Mouse (Mus musculus) liver, embryonic 14.5 days (tissue): ENCODE results near the gene Bag3. TPM values are rescaled to one million over a fixed set of nuclear protein-coding genes. Genes with fewer than 3 reads are reported as not detected.

ENCODE experiments used
- ATAC-seq: fragments of 200-750 bp; cut with Nextera tagmentation; 2 replicates; pipeline ENCODE4 v1.8.0; 2017; ENCODE audit warnings: moderate number of reproducible peaks, mild to moderate bottlenecking, moderate library complexity; ENCODE audit not compliant: insufficient read depth
- DNase-seq, 3 experiments: peaks; one replicate each; pipeline ENCODE4 v3.0.0-alpha.2; 2012 to 2013; ENCODE audit warnings: low read depth in 3 of 3, low spot score in 3 of 3
- H3K27ac ChIP-seq: fragments of 300-500 bp; sonication (generic); 2 replicates; pipeline ENCODE4 v1.5.1; 2014; ENCODE audit warnings: moderate library complexity, mild to moderate bottlenecking, control low read depth, inconsistent platforms
- H3K27me3 ChIP-seq: fragments of 300-500 bp; sonication (generic); 2 replicates; pipeline ENCODE4 v1.6.1; 2014; ENCODE audit warnings: mild to moderate bottlenecking, low read length, moderate library complexity; ENCODE audit not compliant: control insufficient read depth, insufficient read depth
- H3K36me3 ChIP-seq: fragments of 300-500 bp; sonication (generic); replicated peaks from 2 replicates; pipeline ENCODE4 v1.6.1; 2014; ENCODE audit warnings: low read depth; ENCODE audit not compliant: control insufficient read depth, insufficient read depth
- H3K4me1 ChIP-seq, 2 experiments: fragments of 200-500 bp in 1 of 2; fragments of 300-500 bp in 1 of 2; sonication (generic) in 1 of 2; replicated peaks; 2 replicates each; pipeline ENCODE4 v1.6.1; 2012 to 2014; ENCODE audit warnings: antibody characterized with exemption in 1 of 2, inconsistent platforms in 1 of 2, low read length in 1 of 2; ENCODE audit not compliant: control insufficient read depth in 2 of 2, insufficient read depth in 2 of 2
- H3K4me2 ChIP-seq: fragments of 300-500 bp; sonication (generic); 2 replicates; pipeline ENCODE4 v1.6.1; 2014; ENCODE audit warnings: low read depth, mild to moderate bottlenecking, control low read depth, moderate library complexity
- H3K4me3 ChIP-seq, 2 experiments: fragments of 200-500 bp in 1 of 2; fragments of 300-500 bp in 1 of 2; sonication (generic) in 1 of 2; 2 replicates each; pipeline ENCODE4 v1.5.1; 2012 to 2014; ENCODE audit warnings: low read depth in 2 of 2, low read length in 2 of 2, mild to moderate bottlenecking in 2 of 2, control low read depth in 1 of 2, inconsistent platforms in 1 of 2, moderate library complexity in 1 of 2; ENCODE audit not compliant: insufficient read depth in 1 of 2
- H3K9ac ChIP-seq: fragments of 300-500 bp; sonication (generic); replicated peaks from 2 replicates; pipeline ENCODE4 v1.6.1; 2014; ENCODE audit warnings: mild to moderate bottlenecking, control low read depth, moderate library complexity
- H3K9me3 ChIP-seq: fragments of 300-500 bp; sonication (generic); 2 replicates; pipeline ENCODE4 v1.6.1; 2016; ENCODE audit warnings: low read length, mixed read lengths; ENCODE audit not compliant: control insufficient read depth
- CTCF ChIP-seq: IDR thresholded peaks from 2 replicates; pipeline ENCODE4 v1.5.1; 2016; ENCODE audit warnings: antibody characterized with exemption, low read depth, control low read depth
- EP300 ChIP-seq: IDR thresholded peaks from 2 replicates; pipeline ENCODE4 v1.6.1; 2016; ENCODE audit warnings: antibody characterized with exemption, low read depth
- WGBS: fragments of 180-500 bp; shearing (Covaris S2); extraction: QIAGEN DNeasy Blood & Tissue Kit; methylation state at CpG from one replicate; pipeline ENCODE4 v1.1.7; 2014; ENCODE audit not compliant: insufficient replicate concordance; 5-methylcytosine and 5-hydroxymethylcytosine counted together
- microRNA-seq: library from miRNA; unstranded; fragments of <30 nt; microRNA quantifications from one replicate; pipeline ENCODE4, GENCODE M21; 2016
- polyA plus RNA-seq, 2 experiments: library from polyadenylated mRNA; depleted of rRNA in 1 of 2; stranded (reverse) in 1 of 2; unstranded in 1 of 2; fragments of >200 nt; fragmentation: Nextera tagmentation in 1 of 2; extraction: Ambion mirVana in 1 of 2; gene quantifications; 2 replicates each; pipeline versions ENCODE4 v1.2.1 to v1.2.3; 2012 to 2014

The Bag3 gene
- polyA plus RNA-seq, 2 experiments = 2.7 to 3.0 TPM

GRCm38 (mm10) chr7:128592936-128593241, 69.5 kb downstream of the Bag3 start:
- H3K9ac ChIP-seq = no peak overlapping the region
- no peaks in the 10 kb centered on the region for H3K9me3 ChIP-seq
- peaks cover under 1 to 7% of the 10 kb centered on the region in 2 experiments; a peak in 3 of 4 replicates for H3K4me1 ChIP-seq
- H3K27ac ChIP-seq = no peak overlapping the region
- ATAC-seq (no peak), DNase-seq (no peak)
- no peak overlapping the region; the same call in 1 of the 2 replicates for H3K4me2 ChIP-seq
- 37% methylated on average over 6 of the region's 6 CpGs for WGBS
- TF ChIP-seq EP300 (no peak), CTCF (no peak)
- no peaks in the 10 kb centered on the region for H3K36me3 ChIP-seq
- H3K4me3 ChIP-seq = no peak overlapping the region
- H3K27me3 ChIP-seq = no peaks in the 10 kb centered on the region

DNA sequence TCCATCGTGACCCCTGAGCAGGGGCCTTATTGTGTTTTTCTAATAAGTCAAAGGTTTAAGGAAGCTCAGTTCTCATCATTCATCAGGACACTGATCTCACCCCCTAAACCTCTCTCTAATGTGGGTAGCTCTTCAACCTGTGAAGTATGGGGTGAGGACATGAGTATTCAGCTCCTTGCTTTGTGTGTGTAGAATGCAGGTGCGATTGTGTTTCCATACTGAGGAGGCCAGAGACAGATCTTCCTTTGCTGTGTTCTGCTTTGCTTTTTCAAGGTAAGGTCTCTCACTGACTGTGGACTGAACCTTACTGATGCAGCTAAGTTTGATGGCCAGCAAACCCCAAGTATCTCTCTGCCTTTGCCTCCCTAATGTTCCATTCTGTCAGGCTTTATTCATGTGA, 72.9 kb downstream of the Bag3 start:
- WGBS = 81% methylated on average over 2 of the region's 2 CpGs
- H3K4me1 ChIP-seq = peaks cover 0 to 6% of the 10 kb centered on the region in 2 experiments; a peak in 1 of 4 replicates
- no peak overlapping the region for H3K27ac ChIP-seq
- TF ChIP-seq EP300 (no peak), CTCF (no peak)
- H3K9me3 ChIP-seq = no peaks in the 10 kb centered on the region
- no peak for DNase-seq
- no peaks in the 10 kb centered on the region for H3K27me3 ChIP-seq
- H3K4me3 ChIP-seq = no peak overlapping the region
- H3K4me2 ChIP-seq = no peak overlapping the region
- no peaks in the 10 kb centered on the region for H3K36me3 ChIP-seq
- H3K9ac ChIP-seq = no peak overlapping the region
- ATAC-seq = no peak

Small RNAs within 50 kb of the gene (microRNA-seq; reads per million reads assigned to microRNA genes)
- gene Gm24365 = not detected

Other genes starting within 250 kb of the Bag3 start
- 23.7 and 23.9 TPM in 2 replicates for gene BC017158, start 225.4 kb upstream of the Bag3 start, polyA plus RNA-seq (2012; rRNA removed)
- gene BC017158, start 225.4 kb upstream of the Bag3 start, polyA plus RNA-seq (2014; fragmentation: Nextera tagmentation; extraction: Ambion mirVana) = 16.9 and 17.7 TPM in 2 replicates
- gene Rgs10, start 104.9 kb upstream of the Bag3 start, polyA plus RNA-seq (2012; rRNA removed) = 24.4 and 36.3 TPM in 2 replicates
- 45.8 and 53.0 TPM in 2 replicates for gene Rgs10, start 104.9 kb upstream of the Bag3 start, polyA plus RNA-seq (2014; fragmentation: Nextera tagmentation; extraction: Ambion mirVana)
- 32.7 and 55.3 TPM in 2 replicates for gene Tial1, start 61.9 kb upstream of the Bag3 start, polyA plus RNA-seq (2012; rRNA removed)
- 15.2 and 15.5 TPM in 2 replicates for gene Tial1, start 61.9 kb upstream of the Bag3 start, polyA plus RNA-seq (2014; fragmentation: Nextera tagmentation; extraction: Ambion mirVana)
- 2.8 and 3.7 TPM in 2 replicates for gene Inpp5f, start 87.7 kb downstream of the Bag3 start, polyA plus RNA-seq (2012; rRNA removed)
- 7.2 and 7.3 TPM in 2 replicates for gene Inpp5f, start 87.7 kb downstream of the Bag3 start, polyA plus RNA-seq (2014; fragmentation: Nextera tagmentation; extraction: Ambion mirVana)
- gene Mcmbp, start 216.9 kb downstream of the Bag3 start, polyA plus RNA-seq (2012; rRNA removed) = 9.0 and 12.6 TPM in 2 replicates
- 22.0 and 22.1 TPM in 2 replicates for gene Mcmbp, start 216.9 kb downstream of the Bag3 start, polyA plus RNA-seq (2014; fragmentation: Nextera tagmentation; extraction: Ambion mirVana)
- 7.9 and 10.4 TPM in 2 replicates for gene Sec23ip, start 221.3 kb downstream of the Bag3 start, polyA plus RNA-seq (2012; rRNA removed)
- 14.7 and 15.7 TPM in 2 replicates for gene Sec23ip, start 221.3 kb downstream of the Bag3 start, polyA plus RNA-seq (2014; fragmentation: Nextera tagmentation; extraction: Ambion mirVana)